Mouse (Mus musculus): ENCODE results near the gene Ranbp10. TPM values are rescaled to one million over a fixed set of nuclear protein-coding genes. Genes with fewer than 3 reads are reported as not detected.
"Not testable (repeated sequence)": the region's sequence is repeated elsewhere in the genome, so short reads cannot be mapped to it uniquely, and the experiment has no call there.

Ranbp10 gene
- polyA plus RNA-seq, 1 experiment from 2014 or later = 8.1 TPM

- no peak for DNase-seq (ENCODE audit: low spot score)
- Histone ChIP-seq H3K9me3 (replicated peaks; ENCODE audit: control insufficient read depth, low read length) (no peaks in the 10 kb centered on the region), H3K4me2 (ENCODE audit: low read length) (no peak overlapping the region), H3K27me3 (replicated peaks; ENCODE audit: control insufficient read depth, insufficient read depth, low read length) (no peaks in the 10 kb centered on the region), H3K4me1 (ENCODE audit: control insufficient read depth, insufficient read depth, low read length) (peaks cover 6% of the 10 kb centered on the region), H3K36me3 (ENCODE audit: control insufficient read depth, insufficient read depth, low read length) (peaks cover 46% of the 10 kb centered on the region), H3K27ac (ENCODE audit: low read depth, low read length) (no peak overlapping the region), H3K9ac (ENCODE audit: low read length) (no peak overlapping the region), H3K4me3 (ENCODE audit: low read depth, low read length) (no peak overlapping the region)
- no peak for ATAC-seq
- 84% methylated on average over 4 of the region's 4 CpGs for WGBS
Observed at GRCm38 (mm10) chr8:105850014-105850413, 22.9 kb upstream of the Ranbp10 start.

DNA sequence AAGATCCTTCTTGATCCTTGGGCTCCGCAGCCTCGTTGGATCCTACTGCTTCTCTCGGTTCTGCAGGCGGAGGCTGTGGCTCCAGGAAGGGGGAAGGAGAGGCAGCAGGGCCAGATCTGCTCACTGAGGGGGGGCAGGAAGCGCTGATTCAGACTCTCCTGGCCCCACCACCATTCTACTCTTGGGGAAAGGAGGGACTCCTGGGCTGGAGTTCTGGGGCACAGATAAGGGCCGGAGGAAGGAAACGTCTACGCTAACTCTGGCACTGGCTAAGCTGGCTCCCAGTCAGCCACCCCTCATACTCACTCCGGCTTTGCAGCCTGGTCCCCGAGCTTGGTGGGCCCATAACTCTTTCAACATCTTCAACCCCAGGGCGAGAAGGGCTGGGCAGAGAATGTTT lies 19.5 kb upstream of the Ranbp10 start:
- Histone ChIP-seq H3K27me3 (replicated peaks; ENCODE audit: control insufficient read depth, insufficient read depth, low read length) (no peaks in the 10 kb centered on the region), H3K36me3 (ENCODE audit: control insufficient read depth, insufficient read depth, low read length) (peaks cover 67% of the 10 kb centered on the region), H3K4me3 (ENCODE audit: low read depth, low read length) (no peak overlapping the region), H3K4me2 (ENCODE audit: low read length) (no peak overlapping the region), H3K4me1 (ENCODE audit: control insufficient read depth, insufficient read depth, low read length) (peaks cover 6% of the 10 kb centered on the region), H3K27ac (ENCODE audit: low read depth, low read length) (no peak overlapping the region), H3K9me3 (replicated peaks; ENCODE audit: control insufficient read depth, low read length) (no peaks in the 10 kb centered on the region), H3K9ac (ENCODE audit: low read length) (no peak overlapping the region)
- DNase-seq (ENCODE audit: low spot score) (no peak), ATAC-seq (no peak)
- WGBS = 92% methylated on average over 11 of the region's 11 CpGs

- Histone ChIP-seq H3K4me2 (ENCODE audit: low read length) (no peak overlapping the region), H3K9me3 (replicated peaks; ENCODE audit: control insufficient read depth, low read length) (no peaks in the 10 kb centered on the region), H3K27me3 (replicated peaks; ENCODE audit: control insufficient read depth, insufficient read depth, low read length) (no peaks in the 10 kb centered on the region), H3K4me3 (ENCODE audit: low read depth, low read length) (no peak overlapping the region), H3K36me3 (ENCODE audit: control insufficient read depth, insufficient read depth, low read length) (peaks cover 13% of the 10 kb centered on the region), H3K4me1 (ENCODE audit: control insufficient read depth, insufficient read depth, low read length) (no peaks in the 10 kb centered on the region), H3K27ac (ENCODE audit: low read depth, low read length) (no peak overlapping the region), H3K9ac (ENCODE audit: low read length) (no peak overlapping the region)
- whole genome bisulfite sequencing = 95% methylated on average over 5 of the region's 5 CpGs
- no peak for ATAC-seq
- no peak for DNase-seq (ENCODE audit: low spot score)
Observed at GRCm38 (mm10) chr8:105839209-105839608, 12.1 kb upstream of the Ranbp10 start.

DNA sequence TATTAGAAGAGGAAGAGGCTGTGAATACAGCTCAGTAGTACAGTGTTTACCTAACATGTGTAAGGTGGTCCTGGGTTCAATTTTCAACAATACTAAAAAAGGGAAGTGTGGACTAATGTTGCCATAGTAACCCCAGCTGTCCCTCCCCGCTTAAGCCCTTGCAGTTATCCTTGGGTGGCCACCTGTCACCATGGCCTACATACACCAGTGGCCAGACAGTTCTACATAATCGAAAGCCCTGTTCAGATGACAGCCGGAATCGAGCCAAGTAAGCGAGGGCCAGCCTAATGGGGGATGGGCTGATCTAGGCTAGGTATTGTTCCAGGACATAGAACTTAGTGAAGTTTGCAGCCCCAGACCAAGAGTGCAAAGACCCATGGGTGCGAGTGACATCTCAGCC lies 9.8 kb upstream of the Ranbp10 start:
- no peaks in the 10 kb centered on the region for H3K36me3 ChIP-seq (ENCODE audit: control insufficient read depth, insufficient read depth, low read length)
- DNase-seq (ENCODE audit: low spot score) (no peak), ATAC-seq (no peak)
- no peak overlapping the region for H3K27ac ChIP-seq (ENCODE audit: low read depth, low read length)
- WGBS = 77% methylated on average over 6 of the region's 6 CpGs
- no peaks in the 10 kb centered on the region for H3K27me3 ChIP-seq (replicated peaks; ENCODE audit: control insufficient read depth, insufficient read depth, low read length)
- H3K4me1 ChIP-seq (ENCODE audit: control insufficient read depth, insufficient read depth, low read length) = no peaks in the 10 kb centered on the region
- no peak overlapping the region for H3K4me3 ChIP-seq (ENCODE audit: low read depth, low read length)
- H3K9ac ChIP-seq (ENCODE audit: low read length) = no peak overlapping the region
- H3K9me3 ChIP-seq (replicated peaks; ENCODE audit: control insufficient read depth, low read length) = no peaks in the 10 kb centered on the region
- H3K4me2 ChIP-seq (ENCODE audit: low read length) = no peak overlapping the region

DNA sequence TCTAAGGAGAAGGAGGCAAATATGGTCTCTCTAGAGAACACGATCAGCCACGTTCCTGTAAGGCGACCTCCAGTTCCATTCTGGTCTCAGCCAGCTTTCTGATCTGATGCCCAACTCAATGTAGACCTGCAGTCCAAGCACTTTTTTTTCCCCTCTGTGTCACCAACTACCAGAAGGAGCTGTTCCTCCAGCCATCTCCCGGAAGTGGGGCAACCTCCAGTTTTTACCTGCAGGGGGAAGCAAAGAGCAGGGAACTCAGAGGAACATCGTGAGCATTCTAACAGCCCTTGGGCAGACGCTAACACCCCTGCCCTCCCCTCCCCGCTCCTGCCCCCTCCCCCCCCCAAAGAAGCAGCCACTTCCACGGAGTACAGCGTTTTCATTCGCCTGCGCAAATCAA lies 8.2 kb upstream of the Ranbp10 start:
- Histone ChIP-seq H3K4me1 (ENCODE audit: control insufficient read depth, insufficient read depth, low read length) (no peaks in the 10 kb centered on the region), H3K9ac (ENCODE audit: low read length) (no peak overlapping the region), H3K9me3 (replicated peaks; ENCODE audit: control insufficient read depth, low read length) (no peaks in the 10 kb centered on the region), H3K27ac (ENCODE audit: low read depth, low read length) (no peak overlapping the region), H3K4me3 (ENCODE audit: low read depth, low read length) (no peak overlapping the region), H3K4me2 (ENCODE audit: low read length) (no peak overlapping the region), H3K27me3 (replicated peaks; ENCODE audit: control insufficient read depth, insufficient read depth, low read length) (no peaks in the 10 kb centered on the region), H3K36me3 (ENCODE audit: control insufficient read depth, insufficient read depth, low read length) (no peaks in the 10 kb centered on the region)
- ATAC-seq (no peak), DNase-seq (ENCODE audit: low spot score) (no peak)
- WGBS = 29% methylated on average over 11 of the region's 11 CpGs

GRCm38 (mm10) chr8:105833740-105834139 lies 6.6 kb upstream of the Ranbp10 start:
- not testable (repeated sequence) for ATAC-seq; H3K4me1 ChIP-seq (ENCODE audit: control insufficient read depth, insufficient read depth, low read length); H3K9ac ChIP-seq (ENCODE audit: low read length); H3K27ac ChIP-seq (ENCODE audit: low read depth, low read length); H3K4me3 ChIP-seq (ENCODE audit: low read depth, low read length); DNase-seq (ENCODE audit: low spot score); H3K36me3 ChIP-seq (ENCODE audit: control insufficient read depth, insufficient read depth, low read length); H3K4me2 ChIP-seq (ENCODE audit: low read length); H3K27me3 ChIP-seq (replicated peaks; ENCODE audit: control insufficient read depth, insufficient read depth, low read length); H3K9me3 ChIP-seq (replicated peaks; ENCODE audit: control insufficient read depth, low read length)
- 86% methylated on average over 2 of the region's 2 CpGs for WGBS

DNA sequence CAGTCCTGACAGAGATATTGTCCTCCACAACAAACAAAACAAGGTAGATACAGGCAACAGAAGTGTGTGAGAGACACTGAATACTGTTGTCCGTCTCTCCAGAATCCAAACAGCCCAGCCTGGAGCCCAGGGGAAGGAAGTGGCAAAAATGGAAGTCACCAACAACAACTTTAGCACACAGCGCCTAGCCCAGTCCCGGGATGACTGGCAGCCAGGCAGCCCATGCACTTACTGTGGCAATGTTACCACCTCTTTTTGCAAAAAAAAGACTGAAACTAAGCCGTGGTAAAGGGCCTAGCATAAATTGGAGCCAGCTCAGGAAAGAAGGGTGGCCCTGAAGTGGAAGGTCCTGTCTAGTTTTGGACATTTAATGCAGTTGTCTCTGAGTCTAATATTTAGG lies 771 bp downstream of the Ranbp10 start:
- peak overlapping the region; percentile 63; the same call in 1 of the 2 replicates for H3K27ac ChIP-seq (ENCODE audit: low read depth, low read length)
- no peaks in the 10 kb centered on the region for H3K27me3 ChIP-seq (replicated peaks; ENCODE audit: control insufficient read depth, insufficient read depth, low read length)
- H3K4me3 ChIP-seq (ENCODE audit: low read depth, low read length) = peak overlapping the region; percentile 97
- H3K4me2 ChIP-seq (ENCODE audit: low read length) = peak overlapping the region; percentile 92
- peak overlapping the region; percentile 94 for H3K9ac ChIP-seq (ENCODE audit: low read length)
- WGBS = 16% methylated on average over 4 of the region's 4 CpGs
- DNase-seq (ENCODE audit: low spot score) = no peak
- peaks cover 10% of the 10 kb centered on the region for H3K4me1 ChIP-seq (ENCODE audit: control insufficient read depth, insufficient read depth, low read length)
- H3K9me3 ChIP-seq (replicated peaks; ENCODE audit: control insufficient read depth, low read length) = no peaks in the 10 kb centered on the region
- H3K36me3 ChIP-seq (ENCODE audit: control insufficient read depth, insufficient read depth, low read length) = peaks cover 32% of the 10 kb centered on the region
- no peak for ATAC-seq

DNA sequence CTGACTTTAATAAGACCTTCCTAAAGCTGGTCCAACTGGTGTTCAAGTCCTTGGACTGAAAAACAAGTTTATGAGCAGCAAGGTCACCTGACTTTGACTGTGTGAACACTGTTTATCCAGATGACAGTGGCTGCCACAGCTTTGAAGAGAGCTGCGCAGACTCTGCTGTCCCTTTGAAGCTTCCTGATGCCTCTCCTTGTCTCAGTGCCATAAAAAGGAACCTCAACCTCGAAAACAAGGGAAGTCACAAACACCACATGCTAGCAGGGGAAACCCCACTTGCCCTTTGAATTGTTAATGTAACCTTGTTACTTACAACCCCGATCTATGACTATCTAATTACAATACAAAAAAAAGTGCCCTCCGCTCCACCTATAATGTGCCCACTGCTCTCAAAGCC lies 1.6 kb downstream of the Ranbp10 start:
- no peak overlapping the region for H3K27ac ChIP-seq (ENCODE audit: low read depth, low read length)
- no peak for ATAC-seq
- H3K4me3 ChIP-seq (ENCODE audit: low read depth, low read length) = peak overlapping the region; percentile 97; the same call in 1 of the 2 replicates
- H3K4me1 ChIP-seq (ENCODE audit: control insufficient read depth, insufficient read depth, low read length) = peaks cover 10% of the 10 kb centered on the region
- 86% methylated on average over 4 of the region's 4 CpGs for WGBS
- no peaks in the 10 kb centered on the region for H3K27me3 ChIP-seq (replicated peaks; ENCODE audit: control insufficient read depth, insufficient read depth, low read length)
- peak overlapping the region; percentile 92 for H3K4me2 ChIP-seq (ENCODE audit: low read length)
- H3K9me3 ChIP-seq (replicated peaks; ENCODE audit: control insufficient read depth, low read length) = no peaks in the 10 kb centered on the region
- DNase-seq (ENCODE audit: low spot score) = no peak
- peak overlapping the region; percentile 94; the same call in 1 of the 2 replicates for H3K9ac ChIP-seq (ENCODE audit: low read length)
- peaks cover 41% of the 10 kb centered on the region for H3K36me3 ChIP-seq (ENCODE audit: control insufficient read depth, insufficient read depth, low read length)

DNA sequence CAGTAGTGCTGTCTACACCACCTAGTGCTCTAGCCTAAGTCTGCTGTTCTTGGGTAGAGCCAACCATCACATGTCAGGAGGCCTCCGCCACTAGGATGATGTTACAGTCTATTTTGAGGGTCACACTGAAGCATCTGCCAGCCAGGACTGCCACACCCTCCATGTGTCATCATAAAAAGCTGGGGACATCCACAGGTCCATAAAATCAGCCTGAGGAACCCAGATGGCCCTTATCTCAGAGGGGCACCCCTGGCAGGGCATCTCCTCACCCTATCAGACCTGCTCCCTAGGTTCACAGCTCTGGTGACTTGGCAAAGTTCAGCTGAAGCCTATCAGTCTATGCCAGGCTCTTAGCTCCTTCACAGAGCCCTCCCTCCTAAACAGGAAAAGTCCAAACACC lies 6.2 kb downstream of the Ranbp10 start:
- H3K27ac ChIP-seq (ENCODE audit: low read depth, low read length) = no peak overlapping the region
- ATAC-seq = no peak

More for the DNA sequence above, 6.2 kb downstream of the Ranbp10 start:
- Histone ChIP-seq H3K9me3 (replicated peaks; ENCODE audit: control insufficient read depth, low read length) (no peaks in the 10 kb centered on the region), H3K4me3 (ENCODE audit: low read depth, low read length) (no peak overlapping the region), H3K9ac (ENCODE audit: low read length) (no peak overlapping the region), H3K27me3 (replicated peaks; ENCODE audit: control insufficient read depth, insufficient read depth, low read length) (no peaks in the 10 kb centered on the region), H3K4me1 (ENCODE audit: control insufficient read depth, insufficient read depth, low read length) (peaks cover 3% of the 10 kb centered on the region), H3K36me3 (ENCODE audit: control insufficient read depth, insufficient read depth, low read length) (peaks cover 57% of the 10 kb centered on the region), H3K4me2 (ENCODE audit: low read length) (no peak overlapping the region)
- DNase-seq (ENCODE audit: low spot score) = no peak
- 90% methylated on average over 1 of the region's 1 CpGs for WGBS

Data from forebrain, embryonic 14.5 days (tissue).